Mouse (Mus musculus): ENCODE measurements around the gene Unc13a. TPM values are rescaled to one million over a fixed set of nuclear protein-coding genes. Genes with fewer than 3 reads are reported as not detected.

Gene Unc13a
- polyA plus RNA-seq, 1 experiment = 0.32 TPM

- no peak overlapping the region for H3K4me3 ChIP-seq (ENCODE audit: insufficient read depth, low read depth, low read length)
- no peak overlapping the region for H3K27ac ChIP-seq (replicated peaks; ENCODE audit: low read depth, low read length)
- H3K4me1 ChIP-seq (ENCODE audit: control insufficient read depth, insufficient read depth, insufficient read length, low read length) = no peaks in the 10 kb centered on the region
Observed at GRCm38 (mm10) chr8:71660325-71661120, 11.0 kb downstream of the Unc13a start.

GRCm38 (mm10) chr8:71659751-71660150 lies 11.8 kb downstream of the Unc13a start:
- Histone ChIP-seq H3K4me1 (ENCODE audit: control insufficient read depth, insufficient read depth, insufficient read length, low read length) (peaks cover under 1% of the 10 kb centered on the region; the same call in 1 of the 2 replicates), H3K4me3 (ENCODE audit: insufficient read depth, low read depth, low read length) (no peak overlapping the region), H3K27ac (replicated peaks; ENCODE audit: low read depth, low read length) (no peak overlapping the region)

- H3K4me1 ChIP-seq (ENCODE audit: control insufficient read depth, insufficient read depth, insufficient read length, low read length) = peaks cover 2% of the 10 kb centered on the region; the same call in 1 of the 2 replicates
- H3K27ac ChIP-seq (replicated peaks; ENCODE audit: low read depth, low read length) = no peak overlapping the region
- no peak overlapping the region for H3K4me3 ChIP-seq (ENCODE audit: insufficient read depth, low read depth, low read length)
Observed at GRCm38 (mm10) chr8:71658515-71659049, 13.0 kb downstream of the Unc13a start.

GRCm38 (mm10) chr8:71657816-71658215 lies 13.7 kb downstream of the Unc13a start:
- H3K27ac ChIP-seq (replicated peaks; ENCODE audit: low read depth, low read length) = no peak overlapping the region
- H3K4me3 ChIP-seq (ENCODE audit: insufficient read depth, low read depth, low read length) = no peak overlapping the region
- H3K4me1 ChIP-seq (ENCODE audit: control insufficient read depth, insufficient read depth, insufficient read length, low read length) = peaks cover 2% of the 10 kb centered on the region; the same call in 1 of the 2 replicates

GRCm38 (mm10) chr8:71654600-71654999 lies 17.0 kb downstream of the Unc13a start:
- Histone ChIP-seq H3K4me1 (ENCODE audit: control insufficient read depth, insufficient read depth, insufficient read length, low read length) (peaks cover 2% of the 10 kb centered on the region; the same call in 1 of the 2 replicates), H3K4me3 (ENCODE audit: insufficient read depth, low read depth, low read length) (no peak overlapping the region), H3K27ac (replicated peaks; ENCODE audit: low read depth, low read length) (no peak overlapping the region)

GRCm38 (mm10) chr8:71645510-71645909 lies 26.0 kb downstream of the Unc13a start:
- no peak overlapping the region for H3K4me3 ChIP-seq (ENCODE audit: insufficient read depth, low read depth, low read length)
- no peaks in the 10 kb centered on the region for H3K4me1 ChIP-seq (ENCODE audit: control insufficient read depth, insufficient read depth, insufficient read length, low read length)
- no peak overlapping the region for H3K27ac ChIP-seq (replicated peaks; ENCODE audit: low read depth, low read length)

- Histone ChIP-seq H3K4me3 (ENCODE audit: insufficient read depth, low read depth, low read length) (no peak overlapping the region), H3K4me1 (ENCODE audit: control insufficient read depth, insufficient read depth, insufficient read length, low read length) (no peaks in the 10 kb centered on the region), H3K27ac (replicated peaks; ENCODE audit: low read depth, low read length) (no peak overlapping the region)
Observed at GRCm38 (mm10) chr8:71639318-71639717, 32.2 kb downstream of the Unc13a start.

- no peak overlapping the region for H3K4me3 ChIP-seq (ENCODE audit: insufficient read depth, low read depth, low read length)
- H3K27ac ChIP-seq (replicated peaks; ENCODE audit: low read depth, low read length) = no peak overlapping the region
- no peaks in the 10 kb centered on the region for H3K4me1 ChIP-seq (ENCODE audit: control insufficient read depth, insufficient read depth, insufficient read length, low read length)
Observed at GRCm38 (mm10) chr8:71638321-71638720, 33.2 kb downstream of the Unc13a start.

- Histone ChIP-seq H3K4me1 (ENCODE audit: control insufficient read depth, insufficient read depth, insufficient read length, low read length) (no peaks in the 10 kb centered on the region), H3K4me3 (ENCODE audit: insufficient read depth, low read depth, low read length) (no peak overlapping the region), H3K27ac (replicated peaks; ENCODE audit: low read depth, low read length) (no peak overlapping the region)
Observed at GRCm38 (mm10) chr8:71637149-71638095, 34.1 kb downstream of the Unc13a start.

- Histone ChIP-seq H3K27ac (replicated peaks; ENCODE audit: low read depth, low read length) (no peak overlapping the region), H3K4me1 (ENCODE audit: control insufficient read depth, insufficient read depth, insufficient read length, low read length) (peaks cover 7% of the 10 kb centered on the region; the same call in 1 of the 2 replicates), H3K4me3 (ENCODE audit: insufficient read depth, low read depth, low read length) (peak overlapping the region; percentile 28; the same call in 1 of the 2 replicates)
Observed at GRCm38 (mm10) chr8:71633981-71634667, 37.4 kb downstream of the Unc13a start.

- Histone ChIP-seq H3K27ac (replicated peaks; ENCODE audit: low read depth, low read length) (no peak overlapping the region), H3K4me3 (ENCODE audit: insufficient read depth, low read depth, low read length) (no peak overlapping the region), H3K4me1 (ENCODE audit: control insufficient read depth, insufficient read depth, insufficient read length, low read length) (peaks cover 11% of the 10 kb centered on the region)
Observed at GRCm38 (mm10) chr8:71633164-71633563, 38.4 kb downstream of the Unc13a start.

GRCm38 (mm10) chr8:71631897-71632296 lies 39.7 kb downstream of the Unc13a start:
- Histone ChIP-seq H3K4me1 (ENCODE audit: control insufficient read depth, insufficient read depth, insufficient read length, low read length) (peaks cover 19% of the 10 kb centered on the region), H3K27ac (replicated peaks; ENCODE audit: low read depth, low read length) (no peak overlapping the region), H3K4me3 (ENCODE audit: insufficient read depth, low read depth, low read length) (no peak overlapping the region)

GRCm38 (mm10) chr8:71630761-71631160 lies 40.8 kb downstream of the Unc13a start:
- Histone ChIP-seq H3K4me1 (ENCODE audit: control insufficient read depth, insufficient read depth, insufficient read length, low read length) (peaks cover 19% of the 10 kb centered on the region), H3K4me3 (ENCODE audit: insufficient read depth, low read depth, low read length) (no peak overlapping the region), H3K27ac (replicated peaks; ENCODE audit: low read depth, low read length) (no peak overlapping the region)

- H3K27ac ChIP-seq (replicated peaks; ENCODE audit: low read depth, low read length) = no peak overlapping the region
- H3K4me3 ChIP-seq (ENCODE audit: insufficient read depth, low read depth, low read length) = peak overlapping the region; percentile 44
- peaks cover 19% of the 10 kb centered on the region for H3K4me1 ChIP-seq (ENCODE audit: control insufficient read depth, insufficient read depth, insufficient read length, low read length)
Observed at GRCm38 (mm10) chr8:71629781-71630212, 41.8 kb downstream of the Unc13a start.
